Mouse (Mus musculus): ENCODE data around the gene Ccdc34. TPM values are rescaled to one million over a fixed set of nuclear protein-coding genes. Genes with fewer than 3 reads are reported as not detected.

Ccdc34 gene
- total and polyA plus RNA-seq, 3 experiments = 17.2 to 44.6 (median 22.4) TPM

- H3K4me2 ChIP-seq (ENCODE audit: insufficient read depth, low read depth, poor library complexity, severe bottlenecking) = no peak overlapping the region
- DNase-seq (ENCODE audit: extremely low read depth) = no peak
- dilution Hi-C loops (cut with MboI; ENCODE audit: extremely low pct_ligation_motif_present, extremely low pct_unique_long_range_greater_than_20kb, low sequenced_read_pairs) = no loop called here
These were observed 174.5 kb downstream of the Ccdc34 start for GRCm38 (mm10) chr2:110191965-110192701.

GRCm38 (mm10) chr2:110192702-110193312, 175.2 kb downstream of the Ccdc34 start:
- in situ Hi-C loops (cut with MboI; ENCODE audit: low pct_ligation_motif_present, low pct_unique_long_range_greater_than_20kb, low sequenced_read_pairs) (no loop called here), dilution Hi-C loops (cut with MboI; ENCODE audit: extremely low pct_ligation_motif_present, extremely low pct_unique_long_range_greater_than_20kb, low sequenced_read_pairs) (no loop called here)
- no peak for DNase-seq (ENCODE audit: extremely low read depth)
- Histone ChIP-seq H3K36me3 (replicated peaks in 1 of 2; ENCODE audit: control insufficient read depth in 1 of 2, insufficient read depth in 1 of 2, low read length in 1 of 2) (no peaks in the 10 kb centered on the region), H3K9ac (ENCODE audit: insufficient read depth, low read depth) (no peak overlapping the region), H3K9me3 (replicated peaks; ENCODE audit: low read length) (no peaks in the 10 kb centered on the region), H3K27ac (ENCODE audit: insufficient read depth, low read depth) (no peak overlapping the region), H3K4me3 (replicated peaks in 1 of 3; ENCODE audit: low read depth in 2 of 3, low read length in 2 of 3, poor library complexity in 1 of 3) (no peak overlapping the region), H3K79me2 (replicated peaks; ENCODE audit: control insufficient read depth, extremely low read depth, insufficient read depth, poor library complexity, severe bottlenecking) (no peaks in the 10 kb centered on the region), H3K4me2 (ENCODE audit: insufficient read depth, low read depth, poor library complexity, severe bottlenecking) (no peak overlapping the region), H3K27me3 (replicated peaks) (no peaks in the 10 kb centered on the region), H3K4me1 (ENCODE audit: control insufficient read depth in 1 of 2, insufficient read depth in 2 of 2) (no peaks in the 10 kb centered on the region)
- no peak for TF ChIP-seq JUN (IDR thresholded peaks at IDR 0.05; ENCODE audit: insufficient read depth, low read depth, low read length)
- TF ChIP-seq GABPA (IDR thresholded peaks at IDR 0.05; ENCODE audit: insufficient replicate concordance, low read depth, low read length) = no peak
- no peak for TF ChIP-seq CHD1 (IDR thresholded peaks at IDR 0.05; ENCODE audit: low read depth, low read length)
- no peak for TF ChIP-seq TCF12 (IDR thresholded peaks at IDR 0.05; ENCODE audit: low read depth, low read length)
- no peak for TF ChIP-seq MYC (IDR thresholded peaks at IDR 0.05; ENCODE audit: low read depth, low read length)
- TF ChIP-seq ETS1 (conservative IDR thresholded peaks at IDR 0.05; ENCODE audit: low read depth, low read length) = no peak
- TF ChIP-seq E2F4 (IDR thresholded peaks at IDR 0.05; ENCODE audit: insufficient replicate concordance, low read depth, low read length) = no peak
- TF ChIP-seq PAX5 (IDR thresholded peaks at IDR 0.05; ENCODE audit: low read length) = no peak
- no peak for TF ChIP-seq USF1 (IDR thresholded peaks at IDR 0.05; ENCODE audit: low read depth, low read length)
- TF ChIP-seq EP300 (IDR thresholded peaks at IDR 0.05; ENCODE audit: low read length) = no peak
- TF ChIP-seq CTCF (conservative IDR thresholded peaks at IDR 0.05 in 1 of 2, IDR thresholded peaks at IDR 0.05 in 1 of 2; ENCODE audit: low read depth in 2 of 2, low read length in 2 of 2) = no peak
- TF ChIP-seq RCOR1 (conservative IDR thresholded peaks at IDR 0.05; ENCODE audit: low read depth, low read length) = no peak
- TF ChIP-seq MAX (IDR thresholded peaks at IDR 0.05; ENCODE audit: low read length) = no peak
- TF ChIP-seq ZMIZ1 (IDR thresholded peaks at IDR 0.05; ENCODE audit: low read depth, low read length) = no peak
- no peak for TF ChIP-seq NELFE (IDR thresholded peaks at IDR 0.05; ENCODE audit: low read depth, low read length)
- no peak for TF ChIP-seq UBTF (IDR thresholded peaks at IDR 0.05; ENCODE audit: low read depth, low read length)

More at GRCm38 (mm10) chr2:110191965-110192701, 174.5 kb downstream of the Ccdc34 start:
- no peak overlapping the region for H3K9ac ChIP-seq (ENCODE audit: insufficient read depth, low read depth)
- no peaks in the 10 kb centered on the region for H3K36me3 ChIP-seq (replicated peaks in 1 of 2; ENCODE audit: control insufficient read depth in 1 of 2, insufficient read depth in 1 of 2, low read length in 1 of 2)
- in situ Hi-C loops (cut with MboI; ENCODE audit: low pct_ligation_motif_present, low pct_unique_long_range_greater_than_20kb, low sequenced_read_pairs) = no loop called here
- TF ChIP-seq ZNF384 (IDR thresholded peaks at IDR 0.05; ENCODE audit: low read depth, low read length) = no peak
- no peak for TF ChIP-seq TCF12 (IDR thresholded peaks at IDR 0.05; ENCODE audit: low read depth, low read length)
- no peak for TF ChIP-seq MAX (IDR thresholded peaks at IDR 0.05; ENCODE audit: low read length)
- no peak for TF ChIP-seq IRF4 (IDR thresholded peaks at IDR 0.05; ENCODE audit: low read depth, low read length)
- TF ChIP-seq CHD1 (IDR thresholded peaks at IDR 0.05; ENCODE audit: low read depth, low read length) = no peak
- no peak for TF ChIP-seq EP300 (IDR thresholded peaks at IDR 0.05; ENCODE audit: low read length)
- no peak for TF ChIP-seq JUN (IDR thresholded peaks at IDR 0.05; ENCODE audit: insufficient read depth, low read depth, low read length)
- TF ChIP-seq BHLHE40 (IDR thresholded peaks at IDR 0.05; ENCODE audit: low read depth, low read length) = no peak
- no peak for TF ChIP-seq TBP (conservative IDR thresholded peaks at IDR 0.05; ENCODE audit: low read depth, low read length)
- no peak for TF ChIP-seq MYC (IDR thresholded peaks at IDR 0.05; ENCODE audit: low read depth, low read length)
- TF ChIP-seq E2F4 (IDR thresholded peaks at IDR 0.05; ENCODE audit: insufficient replicate concordance, low read depth, low read length) = no peak
- TF ChIP-seq POLR2AphosphoS2 (IDR thresholded peaks at IDR 0.05; ENCODE audit: low read depth, low read length) = no peak
- no peak for TF ChIP-seq ZMIZ1 (IDR thresholded peaks at IDR 0.05; ENCODE audit: low read depth, low read length)
- no peak for TF ChIP-seq PAX5 (IDR thresholded peaks at IDR 0.05; ENCODE audit: low read length)
- TF ChIP-seq MAZ (IDR thresholded peaks at IDR 0.05; ENCODE audit: low read depth, low read length) = no peak
- no peak for TF ChIP-seq ELF1 (IDR thresholded peaks at IDR 0.05; ENCODE audit: low read depth, low read length)
- no peak for TF ChIP-seq USF1 (IDR thresholded peaks at IDR 0.05; ENCODE audit: low read depth, low read length)
- TF ChIP-seq CTCF (conservative IDR thresholded peaks at IDR 0.05 in 1 of 2, IDR thresholded peaks at IDR 0.05 in 1 of 2; ENCODE audit: low read depth in 2 of 2, low read length in 2 of 2) = no peak
- TF ChIP-seq UBTF (IDR thresholded peaks at IDR 0.05; ENCODE audit: low read depth, low read length) = no peak
- no peaks in the 10 kb centered on the region for H3K4me1 ChIP-seq (ENCODE audit: control insufficient read depth in 1 of 2, insufficient read depth in 2 of 2)
- no peaks in the 10 kb centered on the region for H3K27me3 ChIP-seq (replicated peaks)
- no peaks in the 10 kb centered on the region for H3K9me3 ChIP-seq (replicated peaks; ENCODE audit: low read length)
- H3K4me3 ChIP-seq (replicated peaks in 1 of 3; ENCODE audit: low read depth in 2 of 3, low read length in 2 of 3, poor library complexity in 1 of 3) = no peak overlapping the region
- no peak overlapping the region for H3K27ac ChIP-seq (ENCODE audit: insufficient read depth, low read depth)
- no peaks in the 10 kb centered on the region for H3K79me2 ChIP-seq (replicated peaks; ENCODE audit: control insufficient read depth, extremely low read depth, insufficient read depth, poor library complexity, severe bottlenecking)
